Mouse (Mus musculus) MEL (cell line): ENCODE measurements around the gene Gpr156. TPM values are rescaled to one million over a fixed set of nuclear protein-coding genes. Genes with fewer than 3 reads are reported as not detected.
A peak's percentile ranks its signal among the peaks of the same experiment; 100 is the strongest.

Experiments
- DNase-seq: peaks from one replicate; pipeline ENCODE4 v3.0.0; 2011; ENCODE audit warnings: low read depth, low spot score
- H3K27ac ChIP-seq: 2 replicates; pipeline ENCODE4 v1.5.1; 2012; ENCODE audit warnings: low read depth, mild to moderate bottlenecking, control low read depth, low read length, moderate library complexity; ENCODE audit not compliant: control insufficient read depth
- H3K27me3 ChIP-seq, 2 experiments: fragments of 150-350 bp in 1 of 2; sonication (generic) in 1 of 2; 2 replicates each; pipeline ENCODE4 v1.6.1; 2012; ENCODE audit warnings: low read length in 2 of 2, mild to moderate bottlenecking in 2 of 2, improper control_type of control experiment in 1 of 2, moderate library complexity in 1 of 2; ENCODE audit not compliant: insufficient read depth in 2 of 2, control insufficient read depth in 1 of 2
- H3K36me3 ChIP-seq, 2 experiments: 2 replicates each; pipeline ENCODE4 v1.6.1; 2012 to 2014; ENCODE audit warnings: low read length in 2 of 2, improper control_type of control experiment in 1 of 2, inconsistent platforms in 1 of 2, mild to moderate bottlenecking in 1 of 2; ENCODE audit not compliant: insufficient read depth in 2 of 2, control insufficient read depth in 1 of 2
- H3K4me1 ChIP-seq, 2 experiments: fragments of 150-350 bp in 1 of 2; sonication (generic) in 1 of 2; 2 replicates each; pipeline ENCODE4 v1.6.1; 2012; ENCODE audit warnings: low read length in 2 of 2, improper control_type of control experiment in 1 of 2, mild to moderate bottlenecking in 1 of 2; ENCODE audit not compliant: insufficient read depth in 2 of 2, control insufficient read depth in 1 of 2
- H3K4me3 ChIP-seq, 2 experiments: fragments of 150-350 bp in 1 of 2; sonication (generic) in 1 of 2; 2 replicates each; pipeline ENCODE4 v1.5.1; 2012; ENCODE audit warnings: low read depth in 2 of 2, low read length in 2 of 2, mild to moderate bottlenecking in 2 of 2, moderate library complexity in 2 of 2, control low read depth in 1 of 2, improper control_type of control experiment in 1 of 2; ENCODE audit not compliant: control insufficient read depth in 1 of 2, insufficient read depth in 1 of 2
- H3K79me2 ChIP-seq: 2 replicates; pipeline ENCODE4 v1.6.1; 2012; ENCODE audit warnings: mild to moderate bottlenecking, low read length, moderate library complexity; ENCODE audit not compliant: control insufficient read depth, poor library complexity, insufficient read depth
- H3K9ac ChIP-seq: 2 replicates; pipeline ENCODE4 v1.6.1; 2012; ENCODE audit warnings: low read depth, mild to moderate bottlenecking, control low read depth, low read length, moderate library complexity; ENCODE audit not compliant: control insufficient read depth, poor library complexity, severe bottlenecking
- H3K9me3 ChIP-seq: fragments of 150-350 bp; sonication (generic); replicated peaks from 2 replicates; pipeline ENCODE4 v1.6.1; 2012; ENCODE audit warnings: mild to moderate bottlenecking, low read length, improper control_type of control experiment, moderate library complexity; ENCODE audit not compliant: insufficient read depth
- BHLHE40 ChIP-seq: IDR thresholded peaks from 2 replicates; pipeline ENCODE4 v1.6.1; 2012; ENCODE audit warnings: low read depth, mild to moderate bottlenecking, inconsistent platforms, low read length, improper control_type of control experiment, borderline replicate concordance
- CHD1 ChIP-seq: IDR thresholded peaks from 2 replicates; pipeline ENCODE4 v1.6.1; 2012; ENCODE audit warnings: low read depth, mild to moderate bottlenecking, inconsistent platforms, low read length, improper control_type of control experiment
- CHD2 ChIP-seq: IDR thresholded peaks from 2 replicates; pipeline ENCODE4 v1.6.1; 2011; ENCODE audit warnings: low read length, improper control_type of control experiment
- CTCF ChIP-seq, 3 experiments: IDR thresholded peaks in 2 of 3; conservative IDR thresholded peaks in 1 of 3; 2 replicates each; pipeline ENCODE4 v1.5.1; 2011 to 2012; ENCODE audit warnings: low read length in 3 of 3, low read depth in 2 of 3, mild to moderate bottlenecking in 2 of 3, improper control_type of control experiment in 1 of 3, inconsistent platforms in 1 of 3, mixed read lengths in 1 of 3, moderate library complexity in 1 of 3; ENCODE audit not compliant: control insufficient read depth in 1 of 3, insufficient read depth in 1 of 3, poor library complexity in 1 of 3, severe bottlenecking in 1 of 3
- E2F4 ChIP-seq: IDR thresholded peaks from 2 replicates; pipeline ENCODE4 v1.6.1; 2011; ENCODE audit warnings: low read depth, low read length, improper control_type of control experiment, borderline replicate concordance
- ELF1 ChIP-seq: IDR thresholded peaks from 2 replicates; pipeline ENCODE4 v1.6.1; 2014; ENCODE audit warnings: low read depth, mild to moderate bottlenecking, inconsistent platforms, low read length, improper control_type of control experiment, moderate library complexity
- EP300 ChIP-seq, 2 experiments: IDR thresholded peaks; 2 replicates each; pipeline ENCODE4 v1.6.1; 2011; ENCODE audit warnings: improper control_type of control experiment in 2 of 2, low read length in 2 of 2, low read depth in 1 of 2, mild to moderate bottlenecking in 1 of 2
- ETS1 ChIP-seq: IDR thresholded peaks from 2 replicates; pipeline ENCODE4 v1.6.1; 2012; ENCODE audit warnings: low read depth, mild to moderate bottlenecking, inconsistent platforms, low read length, improper control_type of control experiment, moderate library complexity
- GABPA ChIP-seq: IDR thresholded peaks from 2 replicates; pipeline ENCODE4 v1.6.1; 2012; ENCODE audit warnings: low read depth, mild to moderate bottlenecking, inconsistent platforms, low read length, improper control_type of control experiment, moderate library complexity
- GATA1 ChIP-seq: IDR thresholded peaks from 2 replicates; pipeline ENCODE4 v1.6.1; 2011; ENCODE audit warnings: low read depth, low read length, improper control_type of control experiment
- HCFC1 ChIP-seq: IDR thresholded peaks from 2 replicates; pipeline ENCODE4 v1.6.1; 2012; ENCODE audit warnings: low read depth, mild to moderate bottlenecking, inconsistent platforms, low read length, improper control_type of control experiment, moderate library complexity
- JUND ChIP-seq: IDR thresholded peaks from 2 replicates; pipeline ENCODE4 v1.6.1; 2011; ENCODE audit warnings: low read depth, mild to moderate bottlenecking, improper control_type of control experiment, low read length
- KAT2A ChIP-seq: conservative IDR thresholded peaks from 2 replicates; pipeline ENCODE4 v1.6.1; 2012; ENCODE audit warnings: low read depth, low read length, improper control_type of control experiment, inconsistent platforms
- MAFK ChIP-seq: IDR thresholded peaks from 2 replicates; pipeline ENCODE4 v1.6.1; 2011; ENCODE audit warnings: low read depth, mild to moderate bottlenecking, low read length, improper control_type of control experiment, borderline replicate concordance
- MAX ChIP-seq: IDR thresholded peaks from 2 replicates; pipeline ENCODE4 v1.6.1; 2011; ENCODE audit warnings: low read length, improper control_type of control experiment
- MAZ ChIP-seq: IDR thresholded peaks from 2 replicates; pipeline ENCODE4 v1.6.1; 2012; ENCODE audit warnings: low read depth, mild to moderate bottlenecking, inconsistent platforms, low read length, improper control_type of control experiment
- MEF2A ChIP-seq: IDR thresholded peaks from 2 replicates; pipeline ENCODE4 v1.6.1; 2014; ENCODE audit warnings: low read depth, mild to moderate bottlenecking, inconsistent platforms, low read length, improper control_type of control experiment; ENCODE audit not compliant: poor library complexity, insufficient replicate concordance, severe bottlenecking; ENCODE audit errors: extremely low read depth
- MXI1 ChIP-seq: IDR thresholded peaks from 2 replicates; pipeline ENCODE4 v1.6.1; 2011; ENCODE audit warnings: mild to moderate bottlenecking, low read depth, low read length, improper control_type of control experiment
- MYB ChIP-seq: IDR thresholded peaks from 2 replicates; pipeline ENCODE4 v1.6.1; 2011; ENCODE audit warnings: mild to moderate bottlenecking, low read depth, low read length, improper control_type of control experiment
- MYC ChIP-seq: IDR thresholded peaks from 2 replicates; pipeline ENCODE4 v1.6.1; 2011; ENCODE audit warnings: low read depth, mild to moderate bottlenecking, low read length, improper control_type of control experiment, moderate library complexity
- NELFE ChIP-seq: IDR thresholded peaks from 2 replicates; pipeline ENCODE4 v1.6.1; 2011; ENCODE audit warnings: low read depth, low read length, improper control_type of control experiment
- NRF1 ChIP-seq: IDR thresholded peaks from 2 replicates; pipeline ENCODE4 v1.6.1; 2014; ENCODE audit warnings: low read depth, mild to moderate bottlenecking, inconsistent platforms, low read length, improper control_type of control experiment, moderate library complexity; ENCODE audit not compliant: poor library complexity, insufficient read depth, severe bottlenecking
- POLR2A ChIP-seq, 2 experiments: IDR thresholded peaks; 2 replicates each; pipeline ENCODE4 v1.6.1; 2011 to 2012; ENCODE audit warnings: low read length in 2 of 2, mild to moderate bottlenecking in 2 of 2, control low read depth in 1 of 2, improper control_type of control experiment in 1 of 2, low read depth in 1 of 2, moderate library complexity in 1 of 2; ENCODE audit not compliant: control insufficient read depth in 1 of 2, insufficient read depth in 1 of 2, poor library complexity in 1 of 2
- POLR2AphosphoS2 ChIP-seq: IDR thresholded peaks from 2 replicates; pipeline ENCODE4 v1.6.1; 2011; ENCODE audit warnings: low read length, improper control_type of control experiment
- POLR2AphosphoS5 ChIP-seq: IDR thresholded peaks from 2 replicates; pipeline ENCODE4 v1.6.1; 2012; ENCODE audit warnings: low read depth, borderline replicate concordance, mild to moderate bottlenecking, inconsistent platforms, low read length, moderate library complexity, mixed read lengths
- RAD21 ChIP-seq: IDR thresholded peaks from 2 replicates; pipeline ENCODE4 v1.6.1; 2011; ENCODE audit warnings: mild to moderate bottlenecking, low read depth, low read length, improper control_type of control experiment
- RCOR1 ChIP-seq: IDR thresholded peaks from 2 replicates; pipeline ENCODE4 v1.6.1; 2012; ENCODE audit warnings: low read depth, mild to moderate bottlenecking, inconsistent platforms, low read length, improper control_type of control experiment
- SIN3A ChIP-seq: IDR thresholded peaks from 2 replicates; pipeline ENCODE4 v1.6.1; 2012; ENCODE audit warnings: low read length, improper control_type of control experiment, inconsistent platforms
- SMC3 ChIP-seq: IDR thresholded peaks from 2 replicates; pipeline ENCODE4 v1.6.1; 2011; ENCODE audit warnings: low read depth, low read length, improper control_type of control experiment
- TAL1 ChIP-seq: IDR thresholded peaks from 2 replicates; pipeline ENCODE4 v1.6.1; 2012; ENCODE audit warnings: mild to moderate bottlenecking, inconsistent platforms, low read length, moderate library complexity, mixed read lengths
- TBP ChIP-seq: IDR thresholded peaks from 2 replicates; pipeline ENCODE4 v1.8.0; 2011; ENCODE audit warnings: low read depth, low read length, improper control_type of control experiment
- TCF12 ChIP-seq: IDR thresholded peaks from 2 replicates; pipeline ENCODE4 v1.6.1; 2014; ENCODE audit warnings: low read depth, mild to moderate bottlenecking, inconsistent platforms, low read length, improper control_type of control experiment, moderate library complexity
- UBTF ChIP-seq: IDR thresholded peaks from 2 replicates; pipeline ENCODE4 v1.6.1; 2012; ENCODE audit warnings: low read depth, mild to moderate bottlenecking, inconsistent platforms, low read length, improper control_type of control experiment, moderate library complexity, borderline replicate concordance; ENCODE audit not compliant: insufficient read depth
- USF1 ChIP-seq: IDR thresholded peaks from 2 replicates; pipeline ENCODE4 v1.6.1; 2014; ENCODE audit warnings: low read depth, mild to moderate bottlenecking, inconsistent platforms, low read length, improper control_type of control experiment, moderate library complexity
- ZC3H11A ChIP-seq: IDR thresholded peaks from 2 replicates; pipeline ENCODE4 v1.6.1; 2012; ENCODE audit warnings: low read depth, mild to moderate bottlenecking, inconsistent platforms, low read length, improper control_type of control experiment
- ZKSCAN1 ChIP-seq: IDR thresholded peaks from 2 replicates; pipeline ENCODE4 v1.6.1; 2012; ENCODE audit warnings: low read depth, mild to moderate bottlenecking, inconsistent platforms, low read length, improper control_type of control experiment, moderate library complexity
- ZMIZ1 ChIP-seq: IDR thresholded peaks from 2 replicates; pipeline ENCODE4 v1.6.1; 2012; ENCODE audit warnings: low read depth, mild to moderate bottlenecking, inconsistent platforms, low read length, improper control_type of control experiment, moderate library complexity
- ZNF384 ChIP-seq: IDR thresholded peaks from 2 replicates; pipeline ENCODE4 v1.6.1; 2012; ENCODE audit warnings: low read depth, mild to moderate bottlenecking, inconsistent platforms, low read length, improper control_type of control experiment
- polyA plus RNA-seq, 2 experiments: library from polyadenylated mRNA; stranded (reverse) in 1 of 2; unstranded in 1 of 2; fragments of >175 nt in 1 of 2; fragments of >200 nt in 1 of 2; gene quantifications; 2 replicates each; pipeline versions ENCODE4 v1.2.1 to v1.2.4; 2012; ENCODE audit warnings: low replicate concordance in 2 of 2, low read depth in 1 of 2; ENCODE audit not compliant: insufficient read length in 2 of 2, insufficient read depth in 1 of 2, missing spikeins in 1 of 2
- total RNA-seq: library from RNA; depleted of rRNA; stranded (reverse); fragments of 300-350 nt; gene quantifications from 2 replicates; pipeline ENCODE4 v1.2.3, GENCODE M21; 2012

The Gpr156 gene
- total and polyA plus RNA-seq, 3 experiments, result not detected

- H3K9me3 ChIP-seq, result no peaks in the 10 kb centered on the region
- H3K9ac ChIP-seq, result 0 out of 2 replicates have a peak overlapping the region, but pooled peaks have one; percentile 27
- H3K79me2 ChIP-seq, result no peaks in the 10 kb centered on the region
- DNase-seq, result peak; percentile 89
- H3K4me3 ChIP-seq, result peak overlapping the region in 1 of 2 experiments; percentile 9; a peak in 2 of 4 replicates
- H3K27ac ChIP-seq, result peak overlapping the region; percentile 57
- peaks cover 3 to 7% of the 10 kb centered on the region in 2 experiments; a peak in 1 of 4 replicates for H3K4me1 ChIP-seq
- peaks cover 0 to 3% of the 10 kb centered on the region in 2 experiments; a peak in 2 of 4 replicates for H3K36me3 ChIP-seq
- no peaks in the 10 kb centered on the region for H3K27me3 ChIP-seq
- TF ChIP-seq CHD1 (no peak), MAZ (no peak), CHD2 (no peak), KAT2A (no peak), SIN3A (no peak; the same call in 1 of the 2 replicates), ZC3H11A (no peak), ZNF384 (no peak), TCF12 (peak; percentile 59; the same call in 1 of the 2 replicates), CTCF (IDR thresholded peaks at IDR 0.05 in 2 of 3, conservative IDR thresholded peaks at IDR 0.05 in 1 of 3; ENCODE audit: control insufficient read depth in 1 of 3, insufficient read depth in 1 of 3, low read depth in 2 of 3, low read length in 3 of 3, poor library complexity in 1 of 3, severe bottlenecking in 1 of 3) (no peak), MYC (peak; percentile 78; the same call in 1 of the 2 replicates), NELFE (no peak), USF1 (no peak), MAX (peak; percentile 87), SMC3 (no peak), POLR2AphosphoS2 (no peak), E2F4 (no peak), RAD21 (no peak), BHLHE40 (peak; percentile 93), MAFK (no peak; the same call in 1 of the 2 replicates), RCOR1 (peak; percentile 52; the same call in 1 of the 2 replicates), POLR2AphosphoS5 (no peak), JUND (no peak), EP300 (IDR thresholded peaks at IDR 0.05; ENCODE audit: low read depth in 1 of 2, low read length in 2 of 2) (peak; percentile 69 to 79), ETS1 (peak; percentile 53; the same call in 1 of the 2 replicates), HCFC1 (no peak), TAL1 (no peak), ZKSCAN1 (no peak), MEF2A (no peak), MXI1 (peak; percentile 42), GABPA (no peak), NRF1 (no peak), ZMIZ1 (no peak), GATA1 (peak; percentile 72), MYB (peak; percentile 53; the same call in 1 of the 2 replicates), TBP (0 out of 2 replicates have a peak, but pooled peaks have one; percentile 36), POLR2A (IDR thresholded peaks at IDR 0.05; ENCODE audit: control insufficient read depth in 1 of 2, insufficient read depth in 1 of 2, low read depth in 1 of 2, low read length in 2 of 2, poor library complexity in 1 of 2) (no peak), ELF1 (no peak), UBTF (no peak)
Measured at GRCm38 (mm10) chr16:38032644-38033043, 116.3 kb downstream of the Gpr156 start.
